Mouse (Mus musculus): ENCODE measurements around the gene Kif5c.

The Kif5c gene

DNA sequence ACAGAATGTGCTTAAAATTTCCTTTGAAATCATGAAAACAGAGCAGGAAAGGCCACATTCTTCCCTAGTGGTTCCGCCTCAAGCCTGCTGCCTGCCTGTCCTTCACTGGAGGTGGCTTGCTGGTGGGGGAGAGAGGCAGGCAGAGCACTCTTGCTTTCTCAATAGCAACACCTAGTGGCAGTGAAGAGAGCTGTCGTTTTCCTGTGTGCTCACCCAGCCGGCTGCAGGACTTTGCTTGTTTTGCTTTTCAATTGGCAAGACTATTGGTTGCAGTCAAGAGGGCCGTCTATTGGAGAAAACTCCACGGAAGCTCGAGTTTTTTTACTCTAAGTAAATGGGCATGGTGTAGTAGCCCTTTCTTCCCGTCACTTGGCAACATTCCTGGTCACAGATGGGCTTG lies 108.1 kb downstream of the Kif5c start:
- DNase-seq, result peak; percentile 84

DNA sequence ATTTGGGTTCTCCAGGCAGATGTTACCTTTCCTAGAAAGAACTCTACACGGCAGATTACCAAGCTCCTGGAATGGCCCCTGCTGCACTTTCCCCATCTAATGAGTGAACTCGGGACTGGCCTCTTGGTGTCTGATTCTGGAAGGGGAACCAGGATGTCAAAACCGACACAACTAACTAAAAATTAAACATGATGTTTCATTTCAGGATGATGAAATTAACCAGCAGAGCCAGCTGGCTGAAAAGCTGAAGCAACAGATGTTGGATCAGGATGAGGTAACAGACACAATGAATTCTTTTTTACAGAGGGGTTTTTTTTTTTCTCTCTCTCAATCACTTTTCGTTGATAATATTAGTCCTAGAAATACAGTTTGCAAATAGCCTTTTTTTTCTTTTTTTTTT lies 108.6 kb downstream of the Kif5c start:
- DNase-seq, result no peak

DNA sequence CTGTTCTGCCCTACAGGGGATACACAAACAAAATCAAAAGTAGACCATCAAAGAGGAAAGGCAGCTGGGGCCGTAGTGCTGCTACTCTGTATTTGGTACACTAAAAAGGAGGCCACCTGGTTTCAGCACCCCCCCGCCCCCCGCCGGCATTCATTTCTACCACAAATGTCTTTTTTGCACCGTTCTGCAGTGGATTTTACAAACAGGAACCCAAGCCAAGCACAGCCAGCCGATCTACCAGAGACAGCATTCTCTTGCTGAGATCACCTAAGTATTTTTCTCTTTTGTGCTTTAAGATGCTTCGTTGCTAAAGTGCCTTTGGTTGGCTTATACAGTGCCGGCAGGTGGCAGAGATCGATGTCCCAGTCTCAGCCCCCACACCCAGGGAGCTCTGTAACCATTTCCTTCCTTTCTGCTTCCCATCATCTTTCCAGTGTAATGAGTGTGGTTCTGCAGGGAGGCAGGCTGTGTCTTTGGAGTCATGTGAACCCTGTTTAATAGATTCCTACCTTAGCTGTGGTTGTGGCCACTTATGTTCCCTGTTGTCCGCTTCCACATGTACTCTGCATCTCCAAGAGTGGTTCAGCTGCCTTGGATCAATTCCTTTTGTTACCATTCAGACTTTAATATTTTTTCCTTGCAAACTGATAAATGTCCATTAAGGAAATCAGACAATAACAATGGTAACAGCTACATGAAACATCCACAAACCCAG lies 110.0 kb downstream of the Kif5c start:
- no peak for DNase-seq

DNA sequence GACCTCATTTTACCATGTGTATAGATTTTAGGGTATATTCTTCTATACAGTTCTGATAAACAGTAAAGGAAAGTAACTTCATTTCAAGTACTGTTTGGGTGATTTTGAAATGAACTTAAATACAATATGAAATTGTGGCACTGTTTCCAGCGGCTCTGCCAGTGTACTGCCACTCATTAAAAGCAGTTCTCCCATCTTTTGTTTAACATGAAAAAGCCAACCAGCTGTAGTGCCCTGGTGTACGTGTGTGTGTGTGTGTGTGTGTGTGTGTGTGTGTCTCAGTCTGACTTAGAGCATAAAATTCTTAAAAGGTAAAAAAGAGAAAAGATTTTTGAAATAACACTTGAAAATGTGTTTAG lies 110.5 kb downstream of the Kif5c start:
- DNase-seq, result no peak

DNA sequence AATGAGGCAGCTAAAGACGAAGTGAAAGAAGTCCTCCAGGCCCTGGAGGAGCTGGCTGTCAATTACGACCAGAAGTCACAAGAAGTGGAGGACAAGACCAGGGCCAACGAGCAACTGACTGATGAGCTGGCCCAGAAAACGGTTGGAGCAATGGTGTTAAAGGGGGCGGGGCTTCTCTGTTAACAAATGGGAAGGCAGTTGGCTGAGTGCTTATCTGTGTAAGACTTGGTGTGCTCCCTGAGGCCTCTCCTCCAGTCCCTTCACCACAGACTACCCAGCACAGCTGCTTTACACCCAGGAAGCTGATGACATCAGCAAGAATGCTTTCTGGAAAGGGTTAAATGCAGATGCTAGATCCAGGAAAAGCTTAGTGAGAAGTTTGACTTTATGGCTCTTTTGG lies 111.1 kb downstream of the Kif5c start:
- no peak for DNase-seq

DNA sequence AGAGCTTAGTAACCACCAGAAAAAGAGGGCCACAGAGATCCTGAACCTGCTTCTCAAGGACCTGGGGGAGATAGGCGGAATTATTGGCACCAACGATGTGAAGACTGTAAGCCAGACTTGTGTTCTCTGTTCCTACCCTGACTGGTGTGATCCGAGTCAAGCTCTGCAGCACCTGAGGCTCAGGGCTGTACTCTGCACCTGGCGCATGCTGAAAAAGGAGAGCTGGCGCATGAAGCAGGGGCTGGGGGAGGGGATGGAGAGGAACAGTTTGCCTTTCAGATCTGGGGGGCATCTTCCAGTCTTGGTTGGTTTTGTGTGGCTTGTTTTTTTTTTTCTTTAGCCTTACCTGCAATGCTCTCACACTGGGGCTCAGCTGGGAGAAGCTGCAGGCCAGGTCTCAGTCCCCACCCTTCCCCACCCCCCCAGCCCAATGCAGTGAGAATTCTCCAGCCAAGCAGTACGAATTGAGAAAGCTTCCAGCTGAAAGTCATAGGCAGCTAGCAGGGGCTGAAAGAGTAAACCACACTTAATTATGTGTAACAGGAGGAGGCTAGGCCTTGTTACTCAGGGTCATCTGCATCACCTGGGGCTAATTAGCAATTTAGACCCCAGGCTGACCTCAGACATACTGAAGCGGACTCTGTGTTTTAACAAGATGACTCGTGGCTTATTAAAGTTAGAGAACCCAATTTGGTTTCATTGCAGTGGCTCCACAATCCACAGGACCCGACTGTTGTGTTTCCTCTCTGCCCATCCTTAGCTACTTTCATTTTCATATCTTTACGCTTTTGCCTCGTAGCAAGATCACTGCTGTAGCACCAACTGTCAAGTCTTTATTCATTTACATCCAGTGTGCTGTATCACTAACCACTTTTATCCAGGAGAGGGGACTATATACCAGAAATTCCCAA lies 113.9 kb downstream of the Kif5c start:
- DNase-seq, result no peak

DNA sequence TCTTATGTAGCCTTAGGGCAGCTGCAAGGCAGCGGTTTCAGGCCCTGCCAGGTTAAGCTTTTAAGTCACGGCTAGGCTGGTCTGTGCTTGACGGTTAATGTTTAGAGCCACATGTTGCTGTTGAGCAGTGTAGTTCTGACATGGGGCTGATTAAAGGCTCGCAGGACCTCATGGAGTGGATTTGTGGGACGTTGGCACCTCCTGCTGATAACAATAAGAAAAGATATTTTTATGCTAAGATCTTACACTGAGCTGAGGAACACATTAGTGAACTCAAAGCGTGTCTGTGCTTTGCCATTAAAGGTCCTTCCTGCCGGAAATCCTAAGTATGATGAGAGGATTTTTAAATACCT lies 114.5 kb downstream of the Kif5c start:
- no peak for DNase-seq

DNA sequence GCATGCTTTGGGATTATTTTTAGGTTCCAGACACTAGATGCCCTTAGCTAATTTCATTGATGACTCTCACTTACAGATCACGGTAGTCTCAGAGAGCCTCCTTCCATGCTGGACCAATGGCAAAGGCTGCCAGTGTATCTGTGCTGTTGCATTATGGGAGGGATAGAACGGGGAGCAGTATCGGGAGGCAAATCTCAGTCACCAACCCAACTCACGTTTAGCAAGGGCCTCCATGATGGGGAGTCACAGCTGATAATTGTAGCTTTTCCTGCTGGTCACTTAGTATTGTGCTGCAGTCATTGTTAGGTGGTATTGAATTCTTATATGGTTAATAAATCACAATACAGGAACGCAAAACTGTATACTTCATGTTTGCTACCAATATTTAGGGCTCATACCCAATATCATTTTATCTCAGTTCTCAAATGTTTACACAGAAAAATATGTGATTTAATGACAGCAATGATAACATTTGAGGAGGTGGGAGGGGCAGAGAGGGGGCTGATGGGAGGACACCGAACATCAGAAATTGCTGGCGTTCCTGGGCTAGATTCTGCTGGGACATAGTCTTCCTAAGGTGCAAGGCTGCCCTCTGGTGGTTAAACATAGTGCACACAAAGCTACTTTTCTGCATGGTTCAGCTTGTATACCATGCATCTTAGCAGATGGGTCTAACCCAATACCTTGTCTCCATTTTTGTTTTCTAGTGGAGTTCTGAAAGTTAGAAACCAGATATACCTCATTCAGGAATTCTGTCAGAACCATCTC lies 115.1 kb downstream of the Kif5c start:
- peak; percentile 69 for DNase-seq

DNA sequence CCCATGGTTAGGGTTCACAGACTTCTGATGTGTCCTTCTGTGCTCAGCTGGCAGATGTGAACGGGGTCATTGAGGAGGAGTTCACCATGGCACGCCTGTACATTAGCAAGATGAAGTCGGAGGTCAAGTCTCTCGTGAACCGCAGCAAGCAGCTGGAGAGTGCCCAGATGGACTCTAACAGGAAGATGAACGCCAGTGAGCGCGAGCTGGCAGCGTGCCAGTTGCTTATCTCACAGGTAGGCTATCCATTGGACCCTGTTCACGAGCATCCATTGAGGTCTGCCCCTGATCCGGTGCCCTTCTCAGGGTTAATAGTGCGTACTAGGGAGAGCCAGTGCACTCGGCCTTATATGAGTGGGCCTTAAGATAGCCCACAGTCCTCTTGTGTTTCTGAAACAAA lies 116.3 kb downstream of the Kif5c start:
- DNase-seq, result no peak

DNA sequence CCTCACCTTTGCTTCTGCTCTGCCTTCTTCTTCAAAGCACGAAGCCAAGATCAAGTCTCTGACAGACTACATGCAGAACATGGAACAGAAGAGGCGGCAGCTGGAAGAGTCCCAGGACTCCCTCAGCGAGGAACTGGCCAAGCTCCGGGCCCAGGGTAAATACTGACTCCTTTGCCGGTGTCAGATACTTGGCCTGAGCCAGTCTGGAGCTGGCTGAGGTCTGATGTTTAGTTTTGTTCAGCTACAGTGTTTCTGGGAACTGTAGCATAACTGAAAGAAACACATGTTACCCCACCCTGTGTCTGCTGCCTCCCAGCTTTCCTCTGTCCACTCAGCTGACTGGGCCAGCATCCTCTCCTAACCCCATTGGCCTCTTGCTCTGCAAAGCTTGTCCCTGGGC lies 119.9 kb downstream of the Kif5c start:
- DNase-seq, result no peak

DNA sequence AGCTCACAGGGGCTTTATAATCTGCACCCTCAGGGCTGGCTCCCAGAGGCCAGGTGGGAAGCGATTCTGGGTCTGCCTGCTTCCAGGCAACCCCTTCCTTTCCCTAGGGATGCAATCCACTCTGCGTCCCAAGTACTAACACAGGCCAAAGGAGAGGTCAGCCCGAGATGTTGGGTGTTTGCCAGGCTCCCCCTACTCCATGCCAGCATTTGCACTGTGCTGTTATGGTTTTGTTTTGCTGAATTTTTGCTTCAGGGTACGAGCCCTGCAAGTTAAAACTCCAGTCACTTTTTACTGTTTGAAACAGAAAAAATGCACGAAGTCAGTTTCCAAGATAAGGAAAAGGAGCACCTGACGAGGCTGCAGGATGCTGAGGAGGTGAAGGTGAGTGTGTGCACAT lies 121.9 kb downstream of the Kif5c start:
- DNase-seq, result no peak

DNA sequence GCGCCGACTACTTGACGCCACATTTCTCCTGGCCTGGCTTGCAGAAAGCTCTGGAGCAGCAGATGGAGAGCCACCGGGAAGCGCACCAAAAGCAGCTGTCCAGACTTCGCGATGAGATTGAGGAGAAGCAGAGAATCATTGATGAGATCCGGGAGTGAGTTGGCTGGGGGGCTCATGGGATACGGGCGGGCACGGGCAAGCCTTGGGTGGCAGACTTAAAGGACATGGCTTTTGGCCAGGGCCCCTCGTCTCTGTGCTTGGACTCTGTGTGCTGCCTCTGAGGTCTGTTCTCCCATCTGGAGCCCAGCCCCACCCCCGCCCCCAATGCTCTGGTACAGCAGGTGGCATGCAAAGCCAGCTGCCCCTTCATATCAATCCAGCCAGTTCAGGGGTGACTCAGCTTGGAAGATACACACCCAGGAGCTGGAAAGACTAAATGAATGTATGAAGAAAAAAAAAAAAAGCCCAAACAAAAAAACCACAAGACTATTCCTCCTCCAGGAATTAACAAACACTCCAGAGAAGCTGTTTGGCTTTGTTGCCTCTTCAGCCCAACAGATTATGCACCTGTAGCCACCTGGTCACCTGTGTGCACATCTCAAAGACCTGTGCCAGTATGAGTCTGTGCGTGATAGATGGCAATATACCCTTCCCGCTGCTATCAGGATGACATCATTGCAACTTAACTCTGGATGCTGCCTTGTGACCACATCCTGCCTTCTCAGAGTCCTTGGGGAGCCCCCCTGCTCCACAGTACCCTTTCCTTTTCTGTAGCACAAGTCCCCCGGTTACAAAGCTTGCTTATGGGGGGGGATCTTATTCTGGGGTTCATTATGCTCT lies 123.0 kb downstream of the Kif5c start:
- peak; percentile 76 for DNase-seq

DNA sequence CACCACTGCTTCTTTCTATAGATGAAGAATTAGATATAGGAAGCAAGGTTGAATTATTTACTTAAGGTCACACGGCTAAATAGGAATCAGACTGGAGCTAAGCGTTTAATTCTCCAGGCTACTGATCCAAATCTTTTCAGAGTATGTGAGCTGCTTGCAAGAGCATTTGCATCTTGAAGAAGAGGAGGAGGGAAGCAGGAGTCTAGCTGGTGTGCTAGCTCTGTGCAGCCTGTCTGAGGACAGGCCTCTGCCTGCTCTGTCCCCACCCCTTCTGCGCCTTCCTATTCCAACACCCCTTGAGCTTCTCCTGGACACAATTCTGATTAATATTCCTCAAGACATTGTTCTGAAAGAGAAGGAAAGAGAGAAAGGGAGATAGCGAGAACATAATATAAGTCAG lies 123.8 kb downstream of the Kif5c start:
- no peak for DNase-seq

DNA sequence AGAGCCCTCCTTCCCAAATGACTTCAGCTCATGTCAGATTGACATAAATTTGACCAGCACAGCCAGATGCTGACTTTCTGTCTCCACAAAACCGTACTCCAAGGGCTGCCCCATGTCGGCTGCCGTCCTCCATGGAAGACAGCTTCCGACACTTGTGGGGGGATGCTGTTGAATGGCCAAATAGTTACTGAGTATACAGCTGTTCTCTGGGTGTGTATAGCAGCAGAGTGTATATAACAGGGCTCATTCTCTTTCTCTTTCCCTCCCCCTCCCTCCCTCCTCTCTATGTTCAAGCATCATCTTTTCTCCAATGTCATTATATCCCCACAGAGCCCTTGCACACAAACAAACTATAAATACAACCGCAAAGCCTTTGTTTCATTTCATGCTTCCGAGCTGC lies 124.7 kb downstream of the Kif5c start:
- no peak for DNase-seq

DNA sequence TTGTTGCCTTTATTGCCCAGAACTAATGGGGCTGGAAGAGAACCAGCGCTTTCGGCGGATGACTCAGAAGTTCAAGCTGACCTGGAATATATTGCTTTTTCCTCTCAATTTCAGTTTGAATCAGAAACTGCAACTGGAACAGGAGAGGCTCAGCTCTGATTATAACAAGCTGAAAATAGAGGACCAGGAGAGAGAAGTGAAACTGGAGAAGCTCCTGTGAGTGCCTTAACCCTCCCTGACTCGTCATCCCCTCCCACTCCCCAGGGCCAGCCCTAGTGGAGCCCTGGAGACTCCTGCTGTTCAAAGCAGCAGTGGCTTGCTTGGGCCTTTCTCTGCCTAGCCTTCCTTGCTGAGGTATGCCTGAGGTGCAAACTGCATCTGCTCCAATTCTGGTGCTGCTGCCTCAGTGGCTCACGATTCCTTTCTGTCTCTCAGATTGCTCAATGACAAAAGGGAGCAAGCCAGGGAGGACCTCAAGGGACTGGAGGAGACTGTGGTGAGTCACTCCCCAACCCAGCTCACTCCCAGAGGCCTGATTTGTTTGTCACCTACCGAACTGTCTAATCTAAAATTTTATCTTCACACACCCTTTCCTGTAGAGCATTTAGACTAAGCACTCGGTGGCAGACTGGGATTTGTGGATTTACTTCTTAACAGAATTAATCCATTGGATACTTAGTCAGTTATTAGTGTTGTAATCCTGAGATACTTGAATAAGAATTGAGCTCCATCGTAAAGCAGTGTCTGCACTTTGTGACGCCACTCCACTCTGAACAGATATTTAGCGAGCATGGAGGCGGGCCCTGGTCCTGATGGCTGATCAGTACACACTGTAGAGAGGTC lies 125.4 kb downstream of the Kif5c start:
- no peak for DNase-seq

DNA sequence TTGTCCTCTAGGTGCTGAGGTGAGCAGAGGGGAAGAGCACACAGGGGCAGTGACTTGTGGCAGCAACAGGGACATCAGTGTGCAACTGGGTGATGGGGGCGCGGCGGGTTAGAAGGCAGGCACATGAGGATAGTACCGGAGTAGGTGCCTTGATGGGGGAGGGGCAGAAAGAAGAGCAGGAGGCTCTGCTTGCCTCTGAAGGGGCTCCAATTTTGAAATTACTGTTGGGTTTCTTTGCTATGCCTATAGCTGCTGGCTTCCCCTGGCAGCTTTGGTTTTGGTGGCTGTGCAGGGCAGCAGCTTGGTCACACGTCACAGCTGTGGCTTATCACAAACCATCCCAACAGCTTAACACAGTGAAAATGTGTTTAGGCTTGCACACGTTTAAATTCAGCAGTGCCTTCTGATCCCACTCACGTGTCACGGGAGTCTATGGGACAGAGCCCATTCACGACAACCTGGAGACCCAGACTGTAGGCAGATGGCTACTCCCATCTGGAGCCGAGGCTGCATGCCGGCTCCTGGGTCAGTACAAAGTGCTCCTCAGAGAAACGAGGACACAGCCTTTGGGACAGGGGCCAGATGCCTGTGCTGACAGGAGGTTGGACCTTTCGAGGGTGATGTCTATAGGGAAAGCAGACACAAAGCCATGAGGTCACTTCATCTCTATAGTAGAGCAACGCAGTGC lies 126.1 kb downstream of the Kif5c start:
- no peak for DNase-seq

DNA sequence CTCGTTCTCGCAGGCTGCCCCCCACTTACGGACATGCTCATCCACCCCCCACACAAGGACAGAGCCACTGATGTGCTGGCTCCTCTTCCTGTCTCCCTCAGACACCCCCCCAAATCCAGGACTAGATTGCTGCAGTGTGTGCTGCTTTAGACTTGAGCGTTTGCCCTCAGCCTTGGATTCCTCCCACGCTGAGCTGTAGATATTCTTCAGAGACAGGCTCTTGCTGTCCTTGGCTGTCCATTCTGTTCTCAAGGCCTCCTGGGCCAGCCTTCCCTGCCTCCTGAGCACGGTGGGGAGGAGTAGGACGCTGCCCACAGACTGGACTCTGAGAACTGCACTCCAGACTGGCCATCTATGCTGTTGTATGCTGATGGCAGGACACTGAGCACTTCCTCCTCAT lies 127.8 kb downstream of the Kif5c start:
- no peak for DNase-seq

DNA sequence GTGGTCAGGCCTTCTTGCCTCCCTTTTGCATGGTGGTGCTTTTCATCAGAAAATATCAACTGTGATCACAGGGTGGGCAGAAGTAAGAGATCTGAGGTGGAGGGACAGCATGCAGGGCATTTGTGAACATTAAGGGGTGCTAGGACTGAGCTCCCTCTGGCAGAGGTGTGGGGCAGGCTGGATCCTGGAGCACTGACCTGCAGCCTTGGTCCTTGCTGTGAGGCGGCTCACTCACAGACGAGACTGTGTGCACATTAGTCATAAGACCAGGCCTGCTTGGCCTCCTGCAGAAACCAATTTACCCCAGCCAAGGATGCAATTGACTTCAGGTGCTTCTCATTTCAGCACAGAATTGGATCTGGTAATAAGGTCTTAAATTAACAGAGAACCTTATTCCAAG lies 128.6 kb downstream of the Kif5c start:
- DNase-seq, result no peak

DNA sequence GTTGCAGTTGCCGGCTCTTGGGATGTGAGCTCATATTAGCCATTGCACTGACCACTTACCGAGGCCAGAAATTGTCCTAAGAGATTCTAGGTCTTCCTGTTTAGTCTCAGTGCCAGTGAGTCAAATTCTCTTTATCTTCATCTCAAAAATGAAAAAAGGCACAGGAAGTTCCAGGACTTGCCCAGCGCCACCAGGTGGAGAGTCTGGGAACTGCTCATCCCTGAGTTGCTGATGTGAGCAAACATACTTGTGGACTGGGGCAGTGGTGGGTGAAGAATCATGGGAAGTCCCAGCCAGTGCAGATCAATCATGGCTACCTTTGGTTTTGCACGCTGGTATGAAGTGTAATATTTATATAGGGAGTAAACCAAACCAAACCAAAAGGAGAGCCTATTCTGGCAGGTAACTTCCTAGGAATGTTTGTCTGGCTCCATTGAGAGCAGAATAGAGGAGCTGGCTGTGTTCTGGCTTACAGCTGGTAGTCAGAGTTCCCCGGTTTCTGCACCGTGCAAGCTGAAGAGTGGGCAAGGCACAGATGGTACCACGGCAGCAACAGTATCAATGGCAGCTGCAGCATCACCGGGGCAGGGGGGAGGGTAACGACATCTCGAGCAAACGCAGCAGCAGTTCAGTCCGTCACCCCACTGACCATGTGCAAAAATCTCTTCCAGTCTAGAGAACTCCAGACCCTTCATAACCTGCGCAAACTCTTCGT lies 129.7 kb downstream of the Kif5c start:
- DNase-seq, result peak; percentile 60

DNA sequence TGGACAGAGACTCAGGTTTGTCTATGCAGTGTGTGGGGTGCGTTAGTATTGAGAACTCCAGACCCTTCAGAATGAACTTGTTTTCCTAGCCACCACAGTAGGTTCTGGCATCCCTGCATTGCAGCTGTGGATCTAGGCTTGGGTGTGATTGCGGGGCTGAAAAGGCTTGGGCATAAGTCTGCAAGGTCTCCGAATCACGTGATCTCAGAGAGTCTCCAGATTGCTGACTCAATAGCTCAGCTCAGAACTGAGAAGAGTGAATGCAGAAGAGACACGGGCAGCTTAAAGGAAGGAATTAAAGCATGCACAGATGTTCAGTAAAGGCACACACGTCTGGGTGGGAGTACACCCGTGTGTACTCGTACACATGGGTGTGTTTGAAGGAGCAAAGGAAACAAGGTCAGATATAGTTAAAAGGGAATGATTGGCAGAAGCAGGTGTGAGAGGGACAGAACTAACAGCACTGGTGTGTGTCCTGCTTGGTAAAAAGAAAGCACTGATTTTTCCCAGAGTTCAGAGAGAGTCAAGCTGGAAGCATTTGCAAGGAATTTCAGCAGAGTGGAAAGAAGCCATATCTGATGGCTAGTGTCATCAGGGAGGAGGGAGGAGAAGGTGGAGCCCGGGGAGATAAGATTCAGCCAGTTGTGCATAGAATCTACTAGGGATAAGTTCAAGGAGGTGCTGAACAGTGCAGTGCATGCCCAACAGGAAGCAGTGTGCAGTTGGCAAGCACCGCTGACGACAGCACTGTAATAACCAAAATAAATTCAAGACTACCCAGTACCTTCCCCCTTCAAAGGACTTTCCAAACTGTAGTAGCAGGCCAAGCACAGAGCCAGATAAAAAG lies 130.9 kb downstream of the Kif5c start:
- DNase-seq, result no peak
